In the genomic region with DNA sequence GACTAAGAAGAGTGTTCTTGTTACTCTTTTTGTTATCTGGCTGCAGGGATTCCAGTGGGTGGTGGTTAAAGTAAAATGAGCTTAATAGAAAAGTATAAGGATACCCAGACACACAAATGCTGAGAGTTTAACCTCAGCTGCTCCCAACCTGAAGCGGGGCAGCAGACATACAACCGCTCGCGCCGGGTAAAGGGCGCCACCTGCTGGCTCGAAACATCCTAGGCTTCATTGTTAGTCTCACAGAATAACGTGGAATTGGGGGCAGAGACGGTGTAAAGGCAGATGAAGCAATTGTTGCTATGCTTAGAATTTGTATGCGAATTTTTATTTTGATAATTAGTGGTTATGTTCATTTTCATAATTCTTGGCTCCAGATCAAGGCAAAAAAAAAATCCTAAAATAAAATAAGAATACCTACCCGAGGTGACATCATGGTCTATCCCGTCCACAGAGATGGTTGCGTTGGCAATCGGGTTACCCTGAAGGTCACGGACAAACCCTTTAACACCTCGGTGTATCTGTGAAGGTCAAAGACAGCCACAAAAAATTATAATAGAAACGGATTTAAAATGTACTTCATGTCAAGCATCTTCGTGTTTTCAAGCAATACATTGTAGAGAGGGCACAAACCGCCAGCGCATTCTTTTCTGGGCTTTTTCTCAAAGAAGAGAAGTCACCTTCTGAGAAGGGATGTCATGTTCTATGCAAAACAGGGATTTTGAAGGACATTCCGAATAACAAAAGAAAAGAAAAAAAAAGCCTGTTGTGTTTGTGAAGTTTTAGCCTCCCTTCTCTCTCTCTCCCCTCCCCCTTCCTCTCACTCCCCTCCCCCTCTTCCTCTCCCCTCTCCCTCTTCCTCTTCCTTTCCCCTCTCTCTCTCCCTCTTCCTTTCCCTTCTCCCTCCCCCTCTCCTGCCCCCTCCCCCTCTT, we compare ENCODE assay signal across 8 mouse cellular contexts.
DNase-seq lines count a peak whose midpoint lies in the region; ATAC-seq and TF ChIP-seq lines count a peak whose summit lies in the region.

No protein-coding gene starts in this region.

- H3K4me1 ChIP-seq in ES-Bruce4 (ENCODE audit: control insufficient read depth, insufficient read depth, low read length) = no peaks in the 10 kb centered on the region
- no peaks in the 10 kb centered on the region for H3K4me1 ChIP-seq in embryonic facial prominence, embryonic 14.5 days (ENCODE audit: control insufficient read depth, insufficient read depth, low read length)
- H3K4me1 ChIP-seq in lung, postnatal 0 days (ENCODE audit: insufficient read depth, low read depth, low read length) = no peaks in the 10 kb centered on the region

- H3K27me3 ChIP-seq in ES-Bruce4 (ENCODE audit: control insufficient read depth, insufficient read depth, low read length, poor library complexity, severe bottlenecking) = no peaks in the 10 kb centered on the region
- no peaks in the 10 kb centered on the region for H3K27me3 ChIP-seq in embryonic facial prominence, embryonic 14.5 days (replicated peaks; ENCODE audit: control insufficient read depth, insufficient read depth, low read length)
- no peaks in the 10 kb centered on the region for H3K27me3 ChIP-seq in lung, postnatal 0 days (replicated peaks; ENCODE audit: insufficient read depth, low read length)

- DNase-seq in adrenal gland, postnatal 36 days = peak; percentile 78 to 82
- peak; percentile 61 for DNase-seq in embryonic facial prominence, embryonic 14.5 days (ENCODE audit: low spot score)
- peak; percentile 83 for DNase-seq in heart, postnatal 4 days
- peak; percentile 37 to 86 for DNase-seq in layer of hippocampus, adult 18-20 months (ENCODE audit: low spot score in 2 of 2)
- peak; percentile 31 for DNase-seq in lung, postnatal 0 days (ENCODE audit: low spot score)
- peak; percentile 82 for DNase-seq in retina, embryonic 14.5 days (ENCODE audit: low spot score)
- peak; percentile 29 for DNase-seq in yolk sac, embryonic 10.5 days (ENCODE audit: low spot score)

- TF ChIP-seq POLR2A in ES-Bruce4 (IDR thresholded peaks at IDR 0.05; ENCODE audit: insufficient read depth, low read length) = no peak

- no peaks in the 10 kb centered on the region for H3K36me3 ChIP-seq in ES-Bruce4 (ENCODE audit: control insufficient read depth, insufficient read depth, low read length, poor library complexity, severe bottlenecking)
- H3K36me3 ChIP-seq in embryonic facial prominence, embryonic 14.5 days (ENCODE audit: control insufficient read depth, insufficient read depth, low read length) = peaks cover 8% of the 10 kb centered on the region; the same call in 1 of the 2 replicates
- no peaks in the 10 kb centered on the region for H3K36me3 ChIP-seq in lung, postnatal 0 days (ENCODE audit: insufficient read depth, low read length)

- 42% methylated on average over 21 of the region's 21 CpGs for WGBS in embryonic facial prominence, embryonic 14.5 days
- WGBS in lung, postnatal 0 days = 33% methylated on average over 21 of the region's 21 CpGs

- H3K27ac ChIP-seq in ES-Bruce4 (ENCODE audit: insufficient read depth, low read length) = no peak overlapping the region
- H3K27ac ChIP-seq in embryonic facial prominence, embryonic 14.5 days (replicated peaks; ENCODE audit: low read depth, low read length) = no peak overlapping the region
- H3K27ac ChIP-seq in lung, postnatal 0 days (ENCODE audit: low read length) = no peak overlapping the region

- TF ChIP-seq CTCF in ES-Bruce4 (IDR thresholded peaks at IDR 0.05; ENCODE audit: low read depth, low read length) = peak; percentile 94
- peak; percentile 84 for TF ChIP-seq CTCF in lung, postnatal 0 days (IDR thresholded peaks at IDR 0.05)

- peak; percentile 80; the same call in 1 of the 2 replicates for ATAC-seq in embryonic facial prominence, embryonic 14.5 days (ENCODE audit: low read depth)
- ATAC-seq in lung, postnatal 0 days = no peak

- no peak overlapping the region for H3K4me2 ChIP-seq in embryonic facial prominence, embryonic 14.5 days (ENCODE audit: low read depth, low read length)
- H3K4me2 ChIP-seq in lung, postnatal 0 days (replicated peaks; ENCODE audit: low read depth, low read length) = no peak overlapping the region

- H3K9ac ChIP-seq in ES-Bruce4 (ENCODE audit: low read depth, poor library complexity, severe bottlenecking) = no peak overlapping the region
- no peak overlapping the region for H3K9ac ChIP-seq in embryonic facial prominence, embryonic 14.5 days (ENCODE audit: low read depth, low read length)
- no peak overlapping the region for H3K9ac ChIP-seq in lung, postnatal 0 days (replicated peaks; ENCODE audit: low read depth)

- no peaks in the 10 kb centered on the region for H3K9me3 ChIP-seq in ES-Bruce4 (replicated peaks; ENCODE audit: control insufficient read depth, insufficient read depth, low read length, poor library complexity, severe bottlenecking)
- no peaks in the 10 kb centered on the region for H3K9me3 ChIP-seq in embryonic facial prominence, embryonic 14.5 days (ENCODE audit: control insufficient read depth, low read length)
- no peaks in the 10 kb centered on the region for H3K9me3 ChIP-seq in lung, postnatal 0 days (ENCODE audit: low read length)

- no peak overlapping the region for H3K4me3 ChIP-seq in ES-Bruce4 (ENCODE audit: low read depth, low read length)
- no peak overlapping the region for H3K4me3 ChIP-seq in embryonic facial prominence, embryonic 14.5 days (ENCODE audit: low read depth, low read length)
- no peak overlapping the region for H3K4me3 ChIP-seq in lung, postnatal 0 days (ENCODE audit: low read depth, low read length)

- TF ChIP-seq EP300 in ES-Bruce4 (IDR thresholded peaks at IDR 0.05; ENCODE audit: insufficient read depth, low read depth, low read length) = no peak
- no peak for TF ChIP-seq EP300 in lung, postnatal 0 days (IDR thresholded peaks at IDR 0.05)

Comparison
In these comparisons a context has a peak if more than half of its experiments do, and no peak if none do; other contexts are left out.
1. DNase-seq: peak in every context shown above with its lines; median percentile 83 in heart, postnatal 4 days; 82 in retina, embryonic 14.5 days; 80 in adrenal gland, postnatal 36 days; 62 in layer of hippocampus, adult 18-20 months; 61 in embryonic facial prominence, embryonic 14.5 days; 31 in lung, postnatal 0 days; 29 in yolk sac, embryonic 10.5 days.